Mouse (Mus musculus): ENCODE data around the gene Mmrn2. TPM values are rescaled to one million over a fixed set of nuclear protein-coding genes. Genes with fewer than 3 reads are reported as not detected.

Gene Mmrn2
- polyA plus RNA-seq, 1 experiment from 2014 or later: 3.2 TPM

GRCm38 (mm10) chr14:34444924-34445323 lies 69.7 kb downstream of the Mmrn2 start:
- H3K9ac ChIP-seq (replicated peaks): no peak overlapping the region
- H3K4me3 ChIP-seq (ENCODE audit: low read depth, low read length): no peak overlapping the region
- TF ChIP-seq CTCF (IDR thresholded peaks at IDR 0.05; ENCODE audit: low read depth) (no peak), EP300 (IDR thresholded peaks at IDR 0.05; ENCODE audit: low read depth) (no peak)
- H3K27me3 ChIP-seq (ENCODE audit: insufficient read depth, low read length): no peaks in the 10 kb centered on the region
- H3K27ac ChIP-seq (ENCODE audit: low read depth): no peak overlapping the region
- no peak for DNase-seq
- peaks cover 8% of the 10 kb centered on the region for H3K36me3 ChIP-seq (replicated peaks; ENCODE audit: insufficient read depth, low read length)
- no peak overlapping the region for H3K4me2 ChIP-seq (ENCODE audit: low read depth, low read length)
- ATAC-seq: no peak
- no peaks in the 10 kb centered on the region for H3K4me1 ChIP-seq (ENCODE audit: insufficient read depth)
- H3K9me3 ChIP-seq (ENCODE audit: low read length): no peaks in the 10 kb centered on the region

GRCm38 (mm10) chr14:34445348-34445747 lies 70.1 kb downstream of the Mmrn2 start:
- DNase-seq: no peak
- 74% methylated on average over 3 of the region's 3 CpGs for WGBS (ENCODE audit: insufficient replicate concordance)
- Histone ChIP-seq H3K27me3 (ENCODE audit: insufficient read depth, low read length) (no peaks in the 10 kb centered on the region), H3K27ac (ENCODE audit: low read depth) (no peak overlapping the region), H3K9ac (replicated peaks) (no peak overlapping the region), H3K36me3 (replicated peaks; ENCODE audit: insufficient read depth, low read length) (peaks cover 8% of the 10 kb centered on the region), H3K9me3 (ENCODE audit: low read length) (no peaks in the 10 kb centered on the region), H3K4me2 (ENCODE audit: low read depth, low read length) (no peak overlapping the region), H3K4me1 (ENCODE audit: insufficient read depth) (no peaks in the 10 kb centered on the region), H3K4me3 (ENCODE audit: low read depth, low read length) (no peak overlapping the region)
- ATAC-seq: no peak
- TF ChIP-seq CTCF (IDR thresholded peaks at IDR 0.05; ENCODE audit: low read depth) (no peak), EP300 (IDR thresholded peaks at IDR 0.05; ENCODE audit: low read depth) (no peak)

GRCm38 (mm10) chr14:34446624-34447023 lies 71.4 kb downstream of the Mmrn2 start:
- TF ChIP-seq CTCF (IDR thresholded peaks at IDR 0.05; ENCODE audit: low read depth) (no peak), EP300 (IDR thresholded peaks at IDR 0.05; ENCODE audit: low read depth) (no peak)
- Histone ChIP-seq H3K9me3 (ENCODE audit: low read length) (no peaks in the 10 kb centered on the region), H3K4me3 (ENCODE audit: low read depth, low read length) (no peak overlapping the region), H3K27me3 (ENCODE audit: insufficient read depth, low read length) (no peaks in the 10 kb centered on the region), H3K9ac (replicated peaks) (no peak overlapping the region), H3K27ac (ENCODE audit: low read depth) (no peak overlapping the region), H3K4me2 (ENCODE audit: low read depth, low read length) (no peak overlapping the region), H3K36me3 (replicated peaks; ENCODE audit: insufficient read depth, low read length) (no peaks in the 10 kb centered on the region), H3K4me1 (ENCODE audit: insufficient read depth) (no peaks in the 10 kb centered on the region)
- 84% methylated on average over 6 of the region's 6 CpGs for WGBS (ENCODE audit: insufficient replicate concordance)
- DNase-seq (no peak), ATAC-seq (no peak)

GRCm38 (mm10) chr14:34447659-34448058 lies 72.4 kb downstream of the Mmrn2 start:
- no peak for ATAC-seq
- H3K27ac ChIP-seq (ENCODE audit: low read depth): no peak overlapping the region
- no peaks in the 10 kb centered on the region for H3K27me3 ChIP-seq (ENCODE audit: insufficient read depth, low read length)
- 79% methylated on average over 4 of the region's 4 CpGs for WGBS (ENCODE audit: insufficient replicate concordance)
- H3K4me3 ChIP-seq (ENCODE audit: low read depth, low read length): no peak overlapping the region
- DNase-seq: no peak
- H3K36me3 ChIP-seq (replicated peaks; ENCODE audit: insufficient read depth, low read length): no peaks in the 10 kb centered on the region
- H3K4me1 ChIP-seq (ENCODE audit: insufficient read depth): no peaks in the 10 kb centered on the region
- H3K9ac ChIP-seq (replicated peaks): no peak overlapping the region
- TF ChIP-seq CTCF (IDR thresholded peaks at IDR 0.05; ENCODE audit: low read depth) (no peak), EP300 (IDR thresholded peaks at IDR 0.05; ENCODE audit: low read depth) (no peak)
- H3K4me2 ChIP-seq (ENCODE audit: low read depth, low read length): no peak overlapping the region
- H3K9me3 ChIP-seq (ENCODE audit: low read length): no peaks in the 10 kb centered on the region

- Histone ChIP-seq H3K27ac (ENCODE audit: low read depth) (no peak overlapping the region), H3K9me3 (ENCODE audit: low read length) (no peaks in the 10 kb centered on the region), H3K27me3 (ENCODE audit: insufficient read depth, low read length) (no peaks in the 10 kb centered on the region), H3K4me3 (ENCODE audit: low read depth, low read length) (no peak overlapping the region), H3K9ac (replicated peaks) (no peak overlapping the region), H3K36me3 (replicated peaks; ENCODE audit: insufficient read depth, low read length) (no peaks in the 10 kb centered on the region), H3K4me2 (ENCODE audit: low read depth, low read length) (no peak overlapping the region), H3K4me1 (ENCODE audit: insufficient read depth) (no peaks in the 10 kb centered on the region)
- TF ChIP-seq EP300 (IDR thresholded peaks at IDR 0.05; ENCODE audit: low read depth) (no peak), CTCF (IDR thresholded peaks at IDR 0.05; ENCODE audit: low read depth) (no peak)
- ATAC-seq (no peak), DNase-seq (no peak)
Observed at GRCm38 (mm10) chr14:34448398-34448797, 73.1 kb downstream of the Mmrn2 start.

- Histone ChIP-seq H3K4me2 (ENCODE audit: low read depth, low read length) (no peak overlapping the region), H3K27ac (ENCODE audit: low read depth) (no peak overlapping the region), H3K4me1 (ENCODE audit: insufficient read depth) (no peaks in the 10 kb centered on the region), H3K4me3 (ENCODE audit: low read depth, low read length) (no peak overlapping the region), H3K27me3 (ENCODE audit: insufficient read depth, low read length) (no peaks in the 10 kb centered on the region), H3K9ac (replicated peaks) (no peak overlapping the region), H3K36me3 (replicated peaks; ENCODE audit: insufficient read depth, low read length) (no peaks in the 10 kb centered on the region), H3K9me3 (ENCODE audit: low read length) (no peaks in the 10 kb centered on the region)
- no peak for TF ChIP-seq CTCF (IDR thresholded peaks at IDR 0.05; ENCODE audit: low read depth)
- no peak for TF ChIP-seq EP300 (IDR thresholded peaks at IDR 0.05; ENCODE audit: low read depth)
- 70% methylated on average over 9 of the region's 9 CpGs for whole genome bisulfite sequencing (ENCODE audit: insufficient replicate concordance)
- no peak for DNase-seq
- no peak for ATAC-seq
Observed at GRCm38 (mm10) chr14:34449807-34450206, 74.5 kb downstream of the Mmrn2 start.

- 82% methylated on average over 5 of the region's 5 CpGs for WGBS (ENCODE audit: insufficient replicate concordance)
- H3K4me3 ChIP-seq (ENCODE audit: low read depth, low read length): no peak overlapping the region
- H3K9me3 ChIP-seq (ENCODE audit: low read length): no peaks in the 10 kb centered on the region
- no peaks in the 10 kb centered on the region for H3K36me3 ChIP-seq (replicated peaks; ENCODE audit: insufficient read depth, low read length)
- no peak overlapping the region for H3K27ac ChIP-seq (ENCODE audit: low read depth)
- ATAC-seq (no peak), DNase-seq (no peak)
- H3K4me1 ChIP-seq (ENCODE audit: insufficient read depth): no peaks in the 10 kb centered on the region
- no peak overlapping the region for H3K9ac ChIP-seq (replicated peaks)
- no peak overlapping the region for H3K4me2 ChIP-seq (ENCODE audit: low read depth, low read length)
- TF ChIP-seq EP300 (IDR thresholded peaks at IDR 0.05; ENCODE audit: low read depth) (no peak), CTCF (IDR thresholded peaks at IDR 0.05; ENCODE audit: low read depth) (no peak)
- no peaks in the 10 kb centered on the region for H3K27me3 ChIP-seq (ENCODE audit: insufficient read depth, low read length)
Observed at GRCm38 (mm10) chr14:34450451-34450850, 75.2 kb downstream of the Mmrn2 start.

All from liver, postnatal 0 days (tissue).